Mouse (Mus musculus): ENCODE measurements around the gene Akap9. TPM values are rescaled to one million over a fixed set of nuclear protein-coding genes. Genes with fewer than 3 reads are reported as not detected.

Akap9 gene
- polyA plus RNA-seq, 1 experiment from 2014 or later: 130 TPM

- no peak for ATAC-seq (ENCODE audit: insufficient number of reproducible peaks, low FRiP score, low TSS enrichment, low read depth)
Observed at GRCm38 (mm10) chr5:4067203-4067602, 139.3 kb downstream of the Akap9 start.

DNA sequence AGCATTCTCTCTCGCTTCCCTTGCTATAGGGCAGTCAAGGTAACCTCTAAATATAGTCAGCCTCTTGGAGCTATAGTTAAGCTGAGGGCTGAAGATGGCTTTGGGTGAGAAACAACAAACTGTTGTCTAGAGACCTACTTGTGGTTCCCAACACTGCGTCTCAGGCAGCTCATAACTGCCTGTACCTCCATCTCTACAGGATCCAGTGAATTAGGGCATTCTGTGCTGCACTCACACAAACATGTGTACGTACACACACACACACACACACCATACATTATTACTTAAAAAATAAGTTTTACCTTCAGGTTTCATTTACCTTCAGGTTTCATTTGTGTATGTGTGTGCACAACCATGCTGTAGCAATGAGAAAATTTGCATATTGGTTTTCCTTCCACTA is 151.2 kb downstream of the Akap9 start:
- Histone ChIP-seq H3K27me3 (ENCODE audit: control insufficient read depth, insufficient read depth, low read length) (no peaks in the 10 kb centered on the region), H3K27ac (replicated peaks; ENCODE audit: low read depth, low read length) (no peak overlapping the region), H3K36me3 (ENCODE audit: control insufficient read depth, insufficient read depth, low read length) (peaks cover 13% of the 10 kb centered on the region; the same call in 1 of the 2 replicates), H3K4me3 (ENCODE audit: low read depth, low read length) (no peak overlapping the region), H3K4me2 (ENCODE audit: low read depth, severe bottlenecking) (no peak overlapping the region), H3K4me1 (ENCODE audit: control insufficient read depth, insufficient read depth, low read length) (no peaks in the 10 kb centered on the region), H3K9me3 (ENCODE audit: control insufficient read depth, low read length) (no peaks in the 10 kb centered on the region), H3K9ac (ENCODE audit: low read length) (no peak overlapping the region)
- no peak for ATAC-seq (ENCODE audit: insufficient number of reproducible peaks, low FRiP score, low TSS enrichment, low read depth)
- no peak for DNase-seq (ENCODE audit: low spot score)
- 89% methylated on average over 3 of the region's 3 CpGs for WGBS

More at GRCm38 (mm10) chr5:4067203-4067602, 139.3 kb downstream of the Akap9 start:
- H3K9me3 ChIP-seq (ENCODE audit: control insufficient read depth, low read length): no peaks in the 10 kb centered on the region
- H3K27ac ChIP-seq (replicated peaks; ENCODE audit: low read depth, low read length): no peak overlapping the region
- H3K9ac ChIP-seq (ENCODE audit: low read length): no peak overlapping the region
- no peaks in the 10 kb centered on the region for H3K4me1 ChIP-seq (ENCODE audit: control insufficient read depth, insufficient read depth, low read length)
- H3K27me3 ChIP-seq (ENCODE audit: control insufficient read depth, insufficient read depth, low read length): no peaks in the 10 kb centered on the region
- H3K4me2 ChIP-seq (ENCODE audit: low read depth, severe bottlenecking): no peak overlapping the region
- H3K36me3 ChIP-seq (ENCODE audit: control insufficient read depth, insufficient read depth, low read length): peaks cover 11% of the 10 kb centered on the region; the same call in 1 of the 2 replicates
- no peak overlapping the region for H3K4me3 ChIP-seq (ENCODE audit: low read depth, low read length)
- WGBS: 84% methylated on average over 3 of the region's 3 CpGs
- DNase-seq (ENCODE audit: low spot score): no peak

DNA sequence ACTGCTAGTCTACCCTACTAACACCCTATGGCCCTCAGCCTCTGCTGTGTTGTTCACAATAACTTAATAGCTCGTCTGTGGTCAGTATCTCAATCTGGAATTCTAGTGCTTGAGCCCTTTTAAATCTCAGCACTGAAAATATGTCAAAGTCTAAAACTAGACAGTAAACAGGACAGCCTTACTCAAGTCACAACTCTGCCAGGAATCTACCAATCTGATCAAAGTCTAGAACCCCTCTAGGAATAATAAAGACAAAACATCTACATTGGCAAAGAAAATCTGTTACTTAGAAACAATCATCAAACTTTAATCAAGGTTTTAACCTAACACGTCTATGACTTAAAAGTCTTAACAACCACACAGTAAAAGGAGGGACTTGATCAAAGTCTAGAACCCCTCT is 153.0 kb downstream of the Akap9 start:
- Histone ChIP-seq H3K27me3 (ENCODE audit: control insufficient read depth, insufficient read depth, low read length) (no peaks in the 10 kb centered on the region), H3K9ac (ENCODE audit: low read length) (no peak overlapping the region), H3K9me3 (ENCODE audit: control insufficient read depth, low read length) (no peaks in the 10 kb centered on the region), H3K4me3 (ENCODE audit: low read depth, low read length) (no peak overlapping the region), H3K4me2 (ENCODE audit: low read depth, severe bottlenecking) (no peak overlapping the region), H3K4me1 (ENCODE audit: control insufficient read depth, insufficient read depth, low read length) (no peaks in the 10 kb centered on the region), H3K27ac (replicated peaks; ENCODE audit: low read depth, low read length) (no peak overlapping the region), H3K36me3 (ENCODE audit: control insufficient read depth, insufficient read depth, low read length) (peaks cover 15% of the 10 kb centered on the region; the same call in 1 of the 2 replicates)
- DNase-seq (ENCODE audit: low spot score) (no peak), ATAC-seq (ENCODE audit: insufficient number of reproducible peaks, low FRiP score, low TSS enrichment, low read depth) (no peak)
- 83% methylated on average over 2 of the region's 2 CpGs for WGBS

DNA sequence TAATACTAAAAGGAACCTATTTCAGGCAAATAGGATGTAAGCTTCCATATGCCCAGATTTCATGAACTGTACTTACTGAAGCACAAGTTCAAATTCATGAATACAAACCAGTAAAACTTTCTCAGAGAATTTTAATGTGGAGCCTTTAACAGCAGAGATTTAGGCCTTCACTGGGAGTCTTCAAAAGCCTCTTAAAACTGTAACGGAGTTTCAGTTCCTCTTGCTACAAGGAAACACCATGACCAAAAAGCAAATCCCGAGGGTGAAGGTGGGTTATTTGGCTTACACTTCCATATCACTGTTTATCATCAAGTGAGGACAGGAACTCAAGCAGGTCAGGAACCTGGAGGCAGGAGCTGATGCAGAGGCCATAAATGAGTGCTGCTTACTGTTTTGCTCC is 153.7 kb downstream of the Akap9 start:
- 89% methylated on average over 2 of the region's 2 CpGs for WGBS
- no peak for DNase-seq (ENCODE audit: low spot score)
- peaks cover 18% of the 10 kb centered on the region for H3K36me3 ChIP-seq (ENCODE audit: control insufficient read depth, insufficient read depth, low read length)

GRCm38 (mm10) chr5:4084948-4085347 is 157.1 kb downstream of the Akap9 start:
- Histone ChIP-seq H3K27me3 (ENCODE audit: control insufficient read depth, insufficient read depth, low read length) (no peaks in the 10 kb centered on the region), H3K4me2 (ENCODE audit: low read depth, severe bottlenecking) (no peak overlapping the region), H3K27ac (replicated peaks; ENCODE audit: low read depth, low read length) (no peak overlapping the region), H3K9me3 (ENCODE audit: control insufficient read depth, low read length) (no peaks in the 10 kb centered on the region), H3K36me3 (ENCODE audit: control insufficient read depth, insufficient read depth, low read length) (peaks cover 20% of the 10 kb centered on the region), H3K4me3 (ENCODE audit: low read depth, low read length) (no peak overlapping the region), H3K4me1 (ENCODE audit: control insufficient read depth, insufficient read depth, low read length) (no peaks in the 10 kb centered on the region), H3K9ac (ENCODE audit: low read length) (no peak overlapping the region)
- no peak for DNase-seq (ENCODE audit: low spot score)
- WGBS: 97% methylated on average over 7 of the region's 7 CpGs
- no peak for ATAC-seq (ENCODE audit: insufficient number of reproducible peaks, low FRiP score, low TSS enrichment, low read depth)

More for the DNA sequence above, 153.7 kb downstream of the Akap9 start:
- no peak overlapping the region for H3K9ac ChIP-seq (ENCODE audit: low read length)
- H3K27me3 ChIP-seq (ENCODE audit: control insufficient read depth, insufficient read depth, low read length): no peaks in the 10 kb centered on the region
- no peaks in the 10 kb centered on the region for H3K4me1 ChIP-seq (ENCODE audit: control insufficient read depth, insufficient read depth, low read length)
- H3K4me3 ChIP-seq (ENCODE audit: low read depth, low read length): no peak overlapping the region
- H3K9me3 ChIP-seq (ENCODE audit: control insufficient read depth, low read length): no peaks in the 10 kb centered on the region
- no peak for ATAC-seq (ENCODE audit: insufficient number of reproducible peaks, low FRiP score, low TSS enrichment, low read depth)
- no peak overlapping the region for H3K4me2 ChIP-seq (ENCODE audit: low read depth, severe bottlenecking)
- no peak overlapping the region for H3K27ac ChIP-seq (replicated peaks; ENCODE audit: low read depth, low read length)

DNA sequence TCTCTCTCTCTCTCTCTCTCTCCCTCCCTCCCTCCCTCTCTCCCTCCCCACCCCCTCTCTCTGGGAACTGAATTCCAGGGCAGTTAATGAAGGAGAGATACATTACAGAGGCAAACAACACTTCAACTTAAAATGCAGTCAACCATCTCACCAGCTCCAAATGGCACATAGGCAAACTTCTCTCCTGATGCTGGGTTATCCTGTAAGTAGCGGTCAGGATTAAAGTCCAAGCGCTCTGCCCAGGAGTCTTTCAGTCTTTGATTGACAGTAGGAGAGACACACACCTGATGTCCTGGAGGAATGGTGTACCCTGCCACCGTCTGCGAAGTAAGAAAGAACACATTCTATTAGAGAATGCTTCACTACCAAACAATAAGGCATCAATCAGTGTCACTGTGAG is 158.5 kb downstream of the Akap9 start:
- no peaks in the 10 kb centered on the region for H3K4me1 ChIP-seq (ENCODE audit: control insufficient read depth, insufficient read depth, low read length)
- no peak overlapping the region for H3K9ac ChIP-seq (ENCODE audit: low read length)
- H3K4me3 ChIP-seq (ENCODE audit: low read depth, low read length): no peak overlapping the region
- ATAC-seq (ENCODE audit: insufficient number of reproducible peaks, low FRiP score, low TSS enrichment, low read depth) (no peak), DNase-seq (ENCODE audit: low spot score) (no peak)
- no peak overlapping the region for H3K27ac ChIP-seq (replicated peaks; ENCODE audit: low read depth, low read length)
- WGBS: 93% methylated on average over 4 of the region's 4 CpGs
- H3K27me3 ChIP-seq (ENCODE audit: control insufficient read depth, insufficient read depth, low read length): no peaks in the 10 kb centered on the region
- peaks cover 21% of the 10 kb centered on the region for H3K36me3 ChIP-seq (ENCODE audit: control insufficient read depth, insufficient read depth, low read length)
- no peaks in the 10 kb centered on the region for H3K9me3 ChIP-seq (ENCODE audit: control insufficient read depth, low read length)
- H3K4me2 ChIP-seq (ENCODE audit: low read depth, severe bottlenecking): no peak overlapping the region

DNA sequence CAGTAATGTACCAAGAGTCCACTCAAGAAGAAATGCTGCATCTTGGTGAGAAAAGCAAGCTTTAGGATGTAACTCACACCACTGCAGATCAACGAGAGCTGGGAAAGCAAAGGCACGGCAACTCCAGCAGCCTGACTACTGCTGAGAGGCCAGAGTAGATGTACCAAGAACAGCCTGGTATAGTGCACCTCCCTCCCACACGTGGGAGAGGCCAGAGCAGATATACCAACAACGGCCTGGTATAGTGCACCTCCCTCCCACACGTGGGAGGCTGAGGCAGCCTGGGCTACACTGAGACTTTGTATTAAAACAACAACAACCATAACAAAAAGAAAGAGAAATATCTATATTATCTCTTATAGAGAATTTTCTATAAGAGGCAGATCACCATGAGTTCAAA is 160.3 kb downstream of the Akap9 start:
- H3K4me3 ChIP-seq (ENCODE audit: low read depth, low read length): no peak overlapping the region
- no peak for DNase-seq (ENCODE audit: low spot score)
- H3K4me1 ChIP-seq (ENCODE audit: control insufficient read depth, insufficient read depth, low read length): no peaks in the 10 kb centered on the region
- H3K27me3 ChIP-seq (ENCODE audit: control insufficient read depth, insufficient read depth, low read length): no peaks in the 10 kb centered on the region
- H3K9me3 ChIP-seq (ENCODE audit: control insufficient read depth, low read length): no peaks in the 10 kb centered on the region
- no peak overlapping the region for H3K4me2 ChIP-seq (ENCODE audit: low read depth, severe bottlenecking)
- 87% methylated on average over 5 of the region's 5 CpGs for WGBS
- H3K27ac ChIP-seq (replicated peaks; ENCODE audit: low read depth, low read length): no peak overlapping the region
- H3K36me3 ChIP-seq (ENCODE audit: control insufficient read depth, insufficient read depth, low read length): peaks cover 21% of the 10 kb centered on the region
- H3K9ac ChIP-seq (ENCODE audit: low read length): no peak overlapping the region
- no peak for ATAC-seq (ENCODE audit: insufficient number of reproducible peaks, low FRiP score, low TSS enrichment, low read depth)

DNA sequence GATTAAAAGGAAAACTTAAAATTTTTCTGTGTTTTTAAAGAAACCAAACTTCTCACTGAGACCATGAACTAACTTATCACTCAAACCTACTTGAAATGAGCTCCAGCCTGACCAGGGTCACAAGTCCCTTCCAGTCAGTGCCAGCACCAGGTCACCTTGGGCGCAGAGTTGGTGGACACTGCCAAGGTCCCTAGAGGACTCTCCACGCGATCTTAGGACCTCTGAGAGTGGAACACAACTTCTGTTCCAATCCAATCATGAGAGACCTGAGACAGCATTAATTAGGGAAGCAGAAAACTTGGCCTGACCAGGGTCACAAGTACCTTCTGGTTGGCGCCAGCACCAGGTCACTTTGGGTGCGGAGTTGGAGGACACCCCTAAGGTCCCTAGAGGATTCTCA is 166.6 kb downstream of the Akap9 start:
- no peak for ATAC-seq (ENCODE audit: insufficient number of reproducible peaks, low FRiP score, low TSS enrichment, low read depth)
- peaks cover 14% of the 10 kb centered on the region for H3K36me3 ChIP-seq (ENCODE audit: control insufficient read depth, insufficient read depth, low read length)
- 95% methylated on average over 5 of the region's 5 CpGs for WGBS

DNA sequence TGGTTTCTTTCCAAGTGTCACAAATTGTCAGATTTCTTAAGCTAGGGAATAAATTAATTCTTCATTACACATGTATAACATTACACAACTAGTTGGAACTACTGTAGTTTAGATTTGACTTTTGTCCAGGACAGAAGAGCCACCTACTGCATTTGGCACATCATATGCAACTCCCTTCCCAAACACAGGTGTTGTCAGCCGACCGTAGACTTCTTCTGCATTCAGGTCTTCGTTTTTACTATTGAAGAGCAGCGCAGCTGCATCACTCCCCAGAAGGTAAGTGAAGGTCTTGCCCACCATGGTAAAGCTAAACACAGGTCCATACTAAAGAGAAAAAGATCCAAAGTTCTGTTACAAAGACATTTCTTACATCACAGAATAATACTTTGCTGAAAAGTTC is 173.2 kb downstream of the Akap9 start:
- no peak overlapping the region for H3K9ac ChIP-seq (ENCODE audit: low read length)
- H3K4me2 ChIP-seq (ENCODE audit: low read depth, severe bottlenecking): no peak overlapping the region
- H3K4me3 ChIP-seq (ENCODE audit: low read depth, low read length): no peak overlapping the region
- ATAC-seq (ENCODE audit: insufficient number of reproducible peaks, low FRiP score, low TSS enrichment, low read depth) (no peak), DNase-seq (ENCODE audit: low spot score) (no peak)
- peaks cover 11% of the 10 kb centered on the region for H3K36me3 ChIP-seq (ENCODE audit: control insufficient read depth, insufficient read depth, low read length)
- H3K27ac ChIP-seq (replicated peaks; ENCODE audit: low read depth, low read length): no peak overlapping the region
- H3K27me3 ChIP-seq (ENCODE audit: control insufficient read depth, insufficient read depth, low read length): no peaks in the 10 kb centered on the region
- WGBS: 97% methylated on average over 4 of the region's 4 CpGs
- no peaks in the 10 kb centered on the region for H3K4me1 ChIP-seq (ENCODE audit: control insufficient read depth, insufficient read depth, low read length)
- no peaks in the 10 kb centered on the region for H3K9me3 ChIP-seq (ENCODE audit: control insufficient read depth, low read length)

More for the DNA sequence above, 166.6 kb downstream of the Akap9 start:
- H3K4me2 ChIP-seq (ENCODE audit: low read depth, severe bottlenecking): no peak overlapping the region
- no peak overlapping the region for H3K4me3 ChIP-seq (ENCODE audit: low read depth, low read length)
- H3K9me3 ChIP-seq (ENCODE audit: control insufficient read depth, low read length): no peaks in the 10 kb centered on the region
- no peak overlapping the region for H3K27ac ChIP-seq (replicated peaks; ENCODE audit: low read depth, low read length)
- H3K4me1 ChIP-seq (ENCODE audit: control insufficient read depth, insufficient read depth, low read length): no peaks in the 10 kb centered on the region
- H3K9ac ChIP-seq (ENCODE audit: low read length): no peak overlapping the region
- no peaks in the 10 kb centered on the region for H3K27me3 ChIP-seq (ENCODE audit: control insufficient read depth, insufficient read depth, low read length)
- no peak for DNase-seq (ENCODE audit: low spot score)
